8 mouse cellular contexts compared by ENCODE assay signal in the genomic region with DNA sequence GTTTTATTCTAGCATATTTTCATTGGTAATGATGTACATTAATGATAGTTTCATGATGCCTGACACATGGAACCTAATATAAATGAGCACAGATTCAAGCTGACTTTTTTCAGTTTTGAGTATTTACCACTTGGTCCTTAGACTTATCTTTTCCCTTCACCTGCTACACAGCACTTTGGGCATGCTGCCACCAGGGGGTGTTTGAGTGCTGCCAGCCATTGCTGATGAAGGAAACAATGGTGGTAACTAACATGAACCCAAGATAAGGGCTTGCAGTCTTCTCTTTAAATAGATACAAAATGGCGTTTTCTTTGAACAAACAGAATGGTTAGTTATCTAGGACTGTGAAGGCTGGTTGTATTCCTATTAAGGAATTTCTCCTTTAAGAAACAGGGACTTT. TPM values are rescaled to one million over a fixed set of nuclear protein-coding genes. Genes with fewer than 3 reads are reported as not detected.
DNase-seq lines count a peak whose midpoint lies in the region; ATAC-seq and TF ChIP-seq lines count a peak whose summit lies in the region.

No protein-coding gene starts in this region.

- no peaks in the 10 kb centered on the region for H3K4me1 ChIP-seq in embryonic facial prominence, embryonic 11.5 days (ENCODE audit: control insufficient read depth, insufficient read depth, low read length)
- 0 out of 2 replicates have a peak, but pooled peaks cover 9% of the 10 kb centered on the region for H3K4me1 ChIP-seq in kidney, postnatal 0 days (replicated peaks; ENCODE audit: insufficient read depth, low read length)
- peaks cover 13% of the 10 kb centered on the region for H3K4me1 ChIP-seq in midbrain, embryonic 12.5 days

- no peaks in the 10 kb centered on the region for H3K9me3 ChIP-seq in embryonic facial prominence, embryonic 11.5 days (replicated peaks; ENCODE audit: control insufficient read depth, low read length)
- no peaks in the 10 kb centered on the region for H3K9me3 ChIP-seq in kidney, postnatal 0 days (replicated peaks; ENCODE audit: low read length)
- no peaks in the 10 kb centered on the region for H3K9me3 ChIP-seq in midbrain, embryonic 12.5 days

- H3K4me2 ChIP-seq in embryonic facial prominence, embryonic 11.5 days (ENCODE audit: low read depth, low read length), result no peak overlapping the region
- no peak overlapping the region for H3K4me2 ChIP-seq in kidney, postnatal 0 days (ENCODE audit: low read length)
- no peak overlapping the region for H3K4me2 ChIP-seq in midbrain, embryonic 12.5 days (replicated peaks)

- 38% methylated on average over 1 of the region's 1 CpGs for WGBS in embryonic facial prominence, embryonic 11.5 days
- WGBS in kidney, postnatal 0 days, result 45% methylated on average over 1 of the region's 1 CpGs
- 41% methylated on average over 1 of the region's 1 CpGs for WGBS in midbrain, embryonic 12.5 days

- no peak overlapping the region for H3K9ac ChIP-seq in embryonic facial prominence, embryonic 11.5 days (replicated peaks; ENCODE audit: low read length)
- no peak overlapping the region for H3K9ac ChIP-seq in kidney, postnatal 0 days (ENCODE audit: low read depth, low read length)
- H3K9ac ChIP-seq in midbrain, embryonic 12.5 days (replicated peaks), result no peak overlapping the region

- ATAC-seq in embryonic facial prominence, embryonic 11.5 days (replicated peaks; ENCODE audit: insufficient number of reproducible peaks, low FRiP score, low TSS enrichment, low read depth), result no peak
- no peak for ATAC-seq in kidney, postnatal 0 days (replicated peaks; ENCODE audit: low FRiP score, low read depth)
- peak; percentile 54; the same call in 1 of the 2 replicates for ATAC-seq in midbrain, embryonic 12.5 days (ENCODE audit: low FRiP score, low read depth)

- no peak overlapping the region for H3K27ac ChIP-seq in embryonic facial prominence, embryonic 11.5 days (replicated peaks; ENCODE audit: low read depth, low read length)
- no peak overlapping the region for H3K27ac ChIP-seq in kidney, postnatal 0 days
- H3K27ac ChIP-seq in midbrain, embryonic 12.5 days (replicated peaks), result no peak overlapping the region

- no peaks in the 10 kb centered on the region for H3K36me3 ChIP-seq in embryonic facial prominence, embryonic 11.5 days (replicated peaks; ENCODE audit: control insufficient read depth, insufficient read depth, low read depth, low read length)
- no peaks in the 10 kb centered on the region for H3K36me3 ChIP-seq in kidney, postnatal 0 days (ENCODE audit: insufficient read depth, low read length)
- H3K36me3 ChIP-seq in midbrain, embryonic 12.5 days, result no peaks in the 10 kb centered on the region

- peak; percentile 86 for TF ChIP-seq CTCF in kidney, postnatal 0 days (IDR thresholded peaks at IDR 0.05; ENCODE audit: low read depth)

- peak; percentile 59 for DNase-seq in heart, adult 8-10 months (ENCODE audit: low spot score)
- no peak for DNase-seq in heart, adult 11 months
- DNase-seq in B cell, adult 2 months, result peak; percentile 93 to 95
- peak; percentile 78 for DNase-seq in ZHBTc4 (ENCODE audit: low read depth, low spot score)
- peak; percentile 68 for DNase-seq in embryonic facial prominence, embryonic 11.5 days (ENCODE audit: low spot score)
- peak; percentile 71 for DNase-seq in kidney, postnatal 0 days (ENCODE audit: low spot score)
- DNase-seq in testis, postnatal 14 days (ENCODE audit: low spot score), result peak; percentile 33

- no peak overlapping the region for H3K4me3 ChIP-seq in embryonic facial prominence, embryonic 11.5 days (ENCODE audit: low read depth, low read length)
- no peak overlapping the region for H3K4me3 ChIP-seq in kidney, postnatal 0 days (replicated peaks; ENCODE audit: low read depth, low read length)
- H3K4me3 ChIP-seq in midbrain, embryonic 12.5 days, result no peak overlapping the region

- H3K27me3 ChIP-seq in embryonic facial prominence, embryonic 11.5 days (ENCODE audit: control insufficient read depth, insufficient read depth, low read length), result no peaks in the 10 kb centered on the region
- no peaks in the 10 kb centered on the region for H3K27me3 ChIP-seq in kidney, postnatal 0 days (ENCODE audit: insufficient read depth, low read length)
- H3K27me3 ChIP-seq in midbrain, embryonic 12.5 days, result no peaks in the 10 kb centered on the region

RNA-seq across cellular contexts. Expression of gene Fgl2, which starts 45.9 kb away (rescaled TPM):
- 10 to 100 TPM; 12.4 to 23.7 (median 18.0) TPM for total RNA-seq in heart, adult 8-10 months (2022)
- polyA plus RNA-seq in embryonic facial prominence, embryonic 11.5 days (2014; fragmentation: Nextera tagmentation; extraction: Ambion mirVana), result 0.98 and 1.3 TPM in 2 replicates
- 11.1 and 11.9 TPM in 2 replicates for polyA plus RNA-seq in kidney, postnatal 0 days (2015; fragmentation: Nextera tagmentation; extraction: Ambion mirVana)
- 1.2 and 2.2 TPM in 2 replicates for polyA plus RNA-seq in midbrain, embryonic 12.5 days (2016; fragmentation: Nextera tagmentation; extraction: Ambion mirVana)
